Mouse (Mus musculus): ENCODE results near the gene Nxph4.

The Nxph4 gene

DNA sequence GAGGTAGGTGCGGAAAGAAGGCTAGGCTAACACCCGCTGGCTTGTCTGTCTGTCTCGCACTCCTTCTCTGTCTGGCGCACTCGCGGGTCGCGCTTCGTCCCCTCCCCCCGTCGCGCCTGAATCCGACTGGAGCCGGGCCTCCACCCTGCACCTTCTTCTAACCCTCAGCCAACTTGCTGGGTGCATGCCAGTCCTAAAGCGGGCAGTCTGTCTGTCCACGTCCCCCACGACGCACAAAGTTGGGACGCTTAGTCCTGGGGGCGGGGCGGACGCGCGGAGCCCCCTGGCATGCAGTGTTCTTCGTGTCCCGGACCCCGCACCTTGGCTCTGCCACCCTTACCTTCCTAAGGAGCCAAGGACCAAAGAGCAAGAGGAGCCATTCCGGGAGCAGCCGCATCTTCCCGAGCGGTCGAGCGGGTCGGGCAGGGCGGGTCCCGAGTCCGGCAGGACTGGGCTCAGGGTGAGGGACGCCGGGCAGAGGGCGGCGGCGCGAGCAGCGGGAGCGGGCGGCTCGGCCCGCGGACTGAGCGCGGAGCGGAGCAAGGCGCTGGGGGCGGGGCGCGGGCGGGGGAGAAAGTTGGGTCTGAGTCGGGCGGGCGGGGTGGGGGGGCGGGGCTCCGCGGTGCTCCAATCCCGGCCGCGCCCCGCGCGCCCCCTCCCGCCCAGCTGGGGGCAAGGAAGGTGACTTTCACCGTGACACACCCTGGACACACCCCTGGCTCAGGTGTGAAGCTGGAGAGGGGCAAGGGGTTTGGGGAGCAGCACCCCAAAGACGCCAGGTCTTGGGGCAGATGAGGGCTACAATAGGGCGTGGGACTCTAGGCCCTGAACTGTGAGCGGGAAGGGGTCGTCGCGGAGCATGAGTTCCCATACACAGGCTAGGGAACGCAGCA lies at the start of gene Nxph4:
Nxph4 (minus strand) TSS at position 524 of the 893 bp plus-strand sequence.
- no peak for DNase-seq (ENCODE audit: low spot score in 2 of 2)

DNA sequence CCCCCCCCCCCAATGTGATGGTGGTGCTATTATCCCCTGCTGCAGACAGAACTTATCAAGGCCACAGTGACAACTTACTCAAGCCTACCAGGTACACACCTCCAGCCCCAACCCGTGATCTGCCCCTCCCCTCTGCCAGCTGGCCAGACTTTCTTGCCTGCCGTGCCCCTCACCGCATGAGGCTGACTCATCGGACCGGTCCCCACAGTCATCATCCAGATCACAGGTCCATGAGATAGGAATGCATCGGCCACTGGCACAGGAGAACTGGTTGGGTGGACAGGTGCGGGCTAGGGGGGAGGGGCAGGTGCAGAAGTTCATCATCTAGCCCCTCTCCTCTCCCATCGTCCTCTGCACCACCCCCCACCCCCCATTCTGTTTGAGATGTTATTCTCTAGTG lies 49.3 kb upstream of the Nxph4 start:
- peak; percentile 74 to 81 for DNase-seq (ENCODE audit: low spot score in 2 of 2)

DNA sequence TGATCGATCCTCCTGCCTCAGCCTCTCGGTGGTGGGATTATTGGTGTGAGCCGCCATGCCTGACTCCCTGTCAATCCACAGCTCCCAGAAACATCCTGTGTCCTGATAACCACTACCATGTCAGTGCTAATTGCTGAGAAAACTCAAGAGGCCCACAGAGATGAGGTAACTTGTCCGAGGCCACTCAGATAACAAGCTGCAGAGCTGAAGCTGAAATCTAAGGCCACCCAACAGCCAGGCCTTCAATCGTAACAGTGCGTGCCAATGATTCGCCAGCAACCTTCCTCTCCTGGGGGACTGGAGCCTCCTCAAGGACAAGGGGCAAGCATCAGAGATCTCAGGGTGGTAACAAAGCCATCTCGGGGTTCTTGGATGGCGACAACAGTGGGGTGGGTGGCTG lies 46.9 kb upstream of the Nxph4 start:
- DNase-seq (ENCODE audit: low spot score in 2 of 2): no peak

DNA sequence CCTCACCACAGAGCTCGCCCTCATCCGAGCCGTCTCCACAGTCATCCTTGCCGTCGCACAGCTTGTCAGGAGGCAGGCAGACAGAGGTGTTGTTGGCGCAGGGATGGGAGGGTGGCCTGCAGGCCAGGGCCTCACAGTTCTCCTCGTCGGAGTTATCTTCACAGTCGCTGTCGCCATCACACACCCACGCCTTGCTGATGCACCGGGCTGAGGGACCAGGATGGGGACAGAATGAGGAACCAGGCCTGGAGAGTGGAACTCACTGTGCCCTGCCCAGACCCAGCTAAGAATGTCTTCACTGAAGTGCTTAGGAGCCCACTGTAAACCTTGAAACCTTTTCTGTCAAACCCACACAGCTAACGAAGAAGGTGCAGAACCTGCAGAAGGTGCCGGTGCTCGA lies 43.6 kb upstream of the Nxph4 start:
- DNase-seq (ENCODE audit: low spot score in 2 of 2): no peak

DNA sequence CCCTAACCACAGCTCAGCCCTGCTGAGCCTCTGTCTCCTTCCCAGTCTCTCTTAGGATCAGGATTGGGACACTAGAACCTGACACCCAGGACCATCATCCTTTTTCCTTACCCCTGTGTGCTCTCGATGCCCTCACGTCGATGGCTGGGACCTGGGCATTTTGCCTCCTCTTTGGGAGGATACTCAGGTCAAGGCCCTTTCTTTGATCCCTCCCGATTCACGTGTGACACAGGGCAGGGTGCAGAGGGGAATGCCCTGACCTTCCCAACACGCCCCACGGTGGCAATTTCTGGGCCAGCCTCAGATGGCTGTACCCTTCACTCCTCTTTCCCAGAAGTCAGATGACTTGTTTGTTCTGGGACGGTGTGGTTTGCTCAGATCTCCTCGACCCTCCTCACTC lies 42.8 kb upstream of the Nxph4 start:
- DNase-seq (ENCODE audit: low spot score in 2 of 2): no peak

DNA sequence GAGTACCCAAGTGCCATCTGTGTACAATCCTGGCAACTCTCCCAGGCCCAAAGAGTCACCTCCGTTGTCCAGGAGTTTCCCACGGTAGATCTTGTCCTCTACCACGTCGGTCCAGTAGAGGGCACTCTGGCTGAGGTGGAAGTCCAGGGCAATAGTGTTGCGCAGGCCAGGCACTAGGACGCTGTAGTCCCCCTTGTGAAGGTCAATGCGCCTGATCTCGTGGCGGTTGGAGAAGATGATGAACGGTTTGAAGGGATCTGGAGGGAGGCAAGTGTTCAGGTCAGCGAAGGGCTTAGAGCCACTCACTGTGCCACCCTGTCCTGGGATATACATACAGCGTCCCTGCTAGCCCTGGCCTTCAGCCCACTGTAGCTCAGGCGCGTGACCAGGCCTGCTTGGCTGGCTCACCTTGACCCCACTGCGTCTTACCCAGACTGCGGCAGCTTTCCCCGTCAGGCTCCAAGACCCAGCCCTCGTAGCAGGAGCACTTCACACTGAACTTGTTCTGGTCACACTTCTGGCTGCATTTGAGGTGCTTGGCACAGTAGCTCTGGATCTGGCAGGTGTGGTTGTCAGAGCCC lies 42.1 kb upstream of the Nxph4 start:
- peak; percentile 58 to 79 for DNase-seq (ENCODE audit: low spot score in 2 of 2)

DNA sequence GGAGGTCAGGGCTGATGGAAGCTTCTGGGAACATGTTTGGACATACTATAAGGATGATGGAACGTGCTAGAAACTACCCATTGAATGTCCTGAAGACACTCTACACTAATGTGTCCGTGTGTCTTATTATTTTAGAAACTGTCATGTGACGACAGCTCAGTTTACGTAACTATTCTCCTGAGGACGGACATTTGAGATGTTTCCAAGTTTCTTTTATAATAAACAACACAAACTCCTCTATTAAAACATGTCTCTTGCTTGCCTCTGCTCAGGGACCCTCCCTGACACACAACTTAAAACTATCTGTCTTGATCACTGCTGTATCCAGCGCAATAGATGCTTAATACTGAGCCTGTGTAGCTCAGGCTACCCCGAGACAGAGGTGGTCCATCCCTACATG lies 41.4 kb upstream of the Nxph4 start:
- DNase-seq (ENCODE audit: low spot score in 2 of 2): no peak

DNA sequence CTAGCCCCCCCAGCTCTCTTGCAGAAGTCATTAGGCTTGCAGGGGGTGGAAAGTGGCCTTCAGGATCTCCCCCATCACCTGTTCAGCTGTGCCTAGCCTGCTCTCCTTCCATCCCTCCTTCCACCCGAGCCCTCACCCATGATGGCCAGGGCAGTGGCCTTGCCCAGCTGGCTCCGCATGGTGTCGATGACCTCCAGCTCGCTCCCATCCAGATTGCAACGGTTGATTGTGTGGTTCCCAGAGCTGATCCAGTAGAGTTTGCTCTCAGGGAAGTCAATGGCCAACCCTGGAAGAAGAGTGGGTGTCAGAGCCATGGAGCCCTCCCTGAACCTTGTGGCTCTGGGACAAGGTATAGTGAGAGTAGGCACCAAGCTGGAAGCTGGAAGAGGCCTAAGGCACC lies 37.9 kb upstream of the Nxph4 start:
- no peak for DNase-seq (ENCODE audit: low spot score in 2 of 2)

DNA sequence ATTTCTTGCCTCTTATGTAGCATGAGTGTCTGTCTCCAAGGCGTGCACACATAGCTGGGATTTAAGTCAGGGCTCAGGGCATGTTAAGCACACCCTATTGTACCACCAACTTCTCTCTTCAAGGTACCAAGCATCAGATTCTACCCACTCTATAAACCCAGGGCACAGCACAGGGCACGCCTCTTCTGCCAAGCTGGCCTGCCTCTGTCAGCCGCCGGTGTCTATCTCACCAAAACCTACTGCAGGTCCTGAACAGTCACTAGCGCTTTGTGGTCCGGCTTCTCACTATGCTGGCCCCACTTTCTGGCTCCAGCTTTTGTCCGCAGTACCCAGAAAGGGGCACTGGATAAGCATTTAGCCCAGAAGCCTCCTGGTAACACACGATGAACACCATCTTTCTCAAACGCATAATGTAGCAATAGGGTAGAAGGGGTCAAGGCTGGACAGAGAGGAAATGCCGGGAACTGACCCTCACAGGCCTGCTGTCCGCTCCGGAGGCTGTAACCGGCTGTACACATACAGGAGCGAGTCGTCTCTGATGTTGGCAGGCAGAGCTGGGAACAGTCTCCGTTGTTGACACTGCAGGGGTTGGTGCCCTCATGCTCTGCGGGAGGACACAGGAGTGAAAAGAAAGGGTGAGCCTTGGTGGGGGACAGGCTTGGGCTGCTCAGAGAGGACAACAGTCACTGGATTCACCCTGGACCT lies 36.7 kb upstream of the Nxph4 start:
- no peak for DNase-seq (ENCODE audit: low spot score in 2 of 2)

DNA sequence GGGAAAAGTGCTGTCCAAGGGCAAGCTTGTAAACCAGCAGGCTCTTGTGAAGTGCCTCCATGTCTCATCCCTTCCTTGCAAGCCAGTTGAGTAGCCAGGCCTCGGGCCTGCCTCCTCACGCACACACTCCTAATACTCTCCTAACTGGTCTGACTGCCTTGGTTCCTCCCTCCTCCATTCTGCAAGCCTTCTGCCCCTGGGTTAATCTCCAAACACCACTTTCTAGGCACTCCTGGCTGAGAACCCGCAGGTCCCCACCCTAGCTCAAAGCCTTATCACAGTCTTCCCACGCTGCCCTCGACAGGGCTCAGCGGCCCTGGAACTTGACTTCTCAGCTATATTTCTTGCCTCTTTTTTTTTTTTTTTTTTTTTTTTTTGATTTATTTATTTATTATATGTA lies 36.0 kb upstream of the Nxph4 start:
- peak; percentile 56 to 63 for DNase-seq (ENCODE audit: low spot score in 2 of 2)

DNA sequence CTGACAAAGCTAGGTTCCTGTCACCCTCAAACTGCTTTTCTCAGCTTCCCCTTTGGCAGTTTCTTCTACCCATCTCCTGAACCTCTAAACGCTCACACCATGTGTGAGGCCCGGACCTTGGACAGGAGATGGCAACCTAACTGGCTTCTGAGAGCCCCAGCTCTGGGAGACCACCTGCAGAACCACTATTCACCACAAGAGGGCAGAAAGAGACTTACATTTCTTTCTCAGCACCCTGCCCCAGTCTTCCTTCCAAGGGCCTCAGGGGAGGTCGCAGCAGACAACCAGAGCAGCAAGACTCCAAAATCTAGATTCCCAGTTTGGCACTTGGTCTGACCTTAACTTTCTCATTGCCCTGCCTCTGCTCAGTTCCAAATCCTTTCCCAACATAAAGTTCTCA lies 35.1 kb upstream of the Nxph4 start:
- DNase-seq (ENCODE audit: low spot score in 2 of 2): peak; percentile 60 to 65

DNA sequence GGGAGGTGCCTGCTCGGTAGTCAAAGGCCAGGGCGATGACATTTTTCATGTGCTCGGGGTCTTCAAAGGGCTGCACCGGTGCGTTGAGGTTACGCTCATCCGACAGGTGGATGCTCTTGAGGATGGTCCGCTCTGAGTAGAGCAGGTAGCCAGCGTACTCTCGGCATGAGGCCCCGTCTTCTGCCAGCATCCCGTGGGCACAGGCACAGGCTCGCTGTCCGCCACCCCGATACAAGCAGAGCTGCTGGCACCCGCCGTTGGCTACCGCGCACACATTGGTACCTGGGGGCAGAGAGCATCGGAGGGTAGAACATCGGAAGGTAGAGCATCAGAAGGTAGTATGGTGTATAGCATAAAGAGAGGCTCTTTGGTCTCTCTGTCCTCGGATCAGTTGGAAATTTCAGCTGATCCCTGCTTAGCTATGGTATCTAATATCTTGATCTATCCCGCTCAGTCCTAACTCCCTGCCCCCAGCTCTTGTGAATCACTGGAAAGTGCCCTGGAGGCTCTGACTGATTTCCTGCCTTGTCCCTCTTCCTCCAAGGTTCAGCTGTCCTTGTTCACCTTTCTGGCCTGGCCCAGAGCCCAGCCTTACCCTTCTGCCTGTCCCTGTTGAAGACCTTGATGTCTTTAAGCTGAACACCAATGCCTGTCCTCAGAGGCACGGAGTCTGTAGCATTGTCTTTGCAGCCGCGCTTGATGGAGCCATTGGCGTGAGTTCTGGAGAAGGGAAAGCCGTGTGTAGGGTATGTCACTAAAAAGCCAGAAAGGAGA lies 32.4 kb upstream of the Nxph4 start:
- DNase-seq (ENCODE audit: low spot score in 2 of 2): no peak

DNA sequence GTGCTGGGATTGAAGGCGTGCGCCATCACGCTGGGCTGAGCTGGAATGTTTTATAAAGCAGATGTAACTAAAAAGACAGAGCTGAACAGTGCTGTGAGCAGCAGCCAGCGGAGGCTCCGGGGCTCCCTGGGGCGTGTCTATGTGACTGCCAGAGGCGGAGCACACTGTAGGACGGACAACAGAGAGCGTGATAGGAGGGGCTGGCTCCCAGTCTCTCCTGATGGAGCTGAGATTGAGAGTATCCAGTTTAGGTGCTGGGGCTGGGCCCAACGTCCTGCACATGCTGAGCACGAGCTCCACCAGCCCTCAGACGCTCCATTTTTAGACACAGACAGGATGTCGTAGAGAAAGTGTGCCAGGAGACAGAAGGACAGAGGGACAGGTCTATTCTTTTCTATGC lies 29.9 kb upstream of the Nxph4 start:
- DNase-seq (ENCODE audit: low spot score in 2 of 2): no peak

DNA sequence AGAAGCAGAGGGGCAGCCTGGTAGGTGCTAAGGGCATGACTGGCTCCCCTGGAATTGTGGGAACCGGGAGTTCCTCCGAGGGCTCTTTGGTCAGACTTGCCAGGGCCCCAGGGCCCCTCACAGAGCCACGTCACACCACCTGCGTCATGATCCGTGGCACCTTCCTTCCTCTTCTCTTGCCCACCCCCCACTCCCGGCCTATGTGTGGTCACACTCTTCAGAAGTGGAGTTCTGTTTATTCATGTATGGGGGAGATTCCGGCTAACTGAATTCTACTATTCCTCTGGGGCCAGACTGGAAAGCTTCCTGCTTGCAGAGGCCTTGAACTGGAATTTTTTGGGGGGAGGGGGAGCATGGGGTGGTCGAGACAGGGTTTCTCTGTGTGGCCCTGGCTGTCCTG lies 29.5 kb upstream of the Nxph4 start:
- DNase-seq (ENCODE audit: low spot score in 2 of 2): no peak

DNA sequence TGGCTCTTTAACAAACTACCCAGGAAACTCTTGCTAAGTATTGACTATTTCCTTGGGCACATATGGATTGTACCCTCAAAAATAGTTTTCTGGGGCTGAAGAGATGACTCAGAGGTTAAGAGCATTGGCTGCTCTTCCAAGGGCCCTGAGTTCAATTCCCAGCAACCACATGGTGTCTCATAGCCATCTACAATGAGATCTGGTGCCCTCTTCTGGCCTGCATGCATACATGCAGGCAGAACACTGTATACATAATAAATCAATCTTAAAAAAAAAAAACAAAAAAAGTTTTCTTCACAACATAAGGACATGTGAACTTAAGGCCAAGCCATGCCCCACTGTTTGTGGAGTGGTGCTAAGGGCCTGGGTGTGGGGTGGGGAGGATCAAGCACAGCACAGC lies 26.8 kb upstream of the Nxph4 start:
- no peak for DNase-seq (ENCODE audit: low spot score in 2 of 2)

DNA sequence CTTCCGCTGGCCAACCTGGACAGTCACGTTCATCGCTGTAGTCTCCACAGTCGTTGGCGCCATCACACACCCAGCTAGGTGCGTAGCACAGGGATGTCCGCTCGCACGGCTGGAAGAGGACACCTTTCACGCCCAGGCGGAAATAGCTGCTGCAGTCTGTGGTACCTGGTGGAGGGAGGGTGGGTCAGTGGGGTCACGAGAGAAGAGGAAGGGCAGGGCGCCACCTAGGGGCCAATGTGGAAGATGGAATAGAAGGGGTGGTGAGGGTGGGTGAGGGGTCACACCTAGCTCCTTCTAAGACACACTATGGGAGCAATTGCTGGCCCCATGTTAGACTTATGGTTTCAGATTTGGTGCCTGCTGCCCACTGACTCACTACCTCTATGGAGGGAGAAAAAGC lies 23.0 kb upstream of the Nxph4 start:
- no peak for DNase-seq (ENCODE audit: low spot score in 2 of 2)

DNA sequence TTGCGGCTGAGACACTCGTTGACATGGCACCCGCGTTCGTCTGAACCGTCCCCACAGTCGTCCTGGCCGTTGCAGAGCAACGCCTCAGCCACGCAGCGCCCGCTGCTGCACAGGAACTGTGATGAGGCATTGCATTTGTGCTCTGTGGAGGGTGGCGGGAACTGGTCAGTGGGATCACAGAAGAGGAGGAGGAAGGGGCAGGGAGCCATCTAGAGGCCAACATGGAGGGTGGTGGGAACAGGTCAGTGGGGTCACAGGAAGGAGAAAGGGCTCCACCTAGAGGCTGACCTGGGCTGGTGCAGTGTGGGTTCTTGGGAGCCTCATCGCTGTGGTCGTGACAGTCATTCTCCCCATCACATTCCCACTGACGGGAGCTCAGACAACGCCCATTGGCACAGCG lies 21.3 kb upstream of the Nxph4 start:
- DNase-seq (ENCODE audit: low spot score in 2 of 2): no peak

DNA sequence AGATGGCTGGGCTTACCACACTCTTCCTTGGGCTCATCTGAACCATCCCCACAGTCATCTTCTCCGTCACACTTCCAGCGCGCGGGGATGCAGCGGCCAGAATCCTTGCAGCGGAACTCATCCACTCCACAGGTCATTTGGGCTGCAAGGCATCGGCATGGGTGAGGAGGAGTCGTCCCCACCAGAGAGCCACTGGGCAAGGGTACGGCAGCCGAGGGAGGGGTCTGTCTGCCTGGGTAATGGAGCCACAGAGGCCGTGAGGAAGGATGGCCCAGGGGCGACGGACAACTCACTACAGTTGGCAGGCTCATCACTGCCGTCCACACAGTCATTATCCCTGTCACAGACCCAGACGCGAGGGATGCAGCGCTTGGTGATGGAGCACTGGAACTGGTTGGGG lies 15.5 kb upstream of the Nxph4 start:
- no peak for DNase-seq (ENCODE audit: low spot score in 2 of 2)

DNA sequence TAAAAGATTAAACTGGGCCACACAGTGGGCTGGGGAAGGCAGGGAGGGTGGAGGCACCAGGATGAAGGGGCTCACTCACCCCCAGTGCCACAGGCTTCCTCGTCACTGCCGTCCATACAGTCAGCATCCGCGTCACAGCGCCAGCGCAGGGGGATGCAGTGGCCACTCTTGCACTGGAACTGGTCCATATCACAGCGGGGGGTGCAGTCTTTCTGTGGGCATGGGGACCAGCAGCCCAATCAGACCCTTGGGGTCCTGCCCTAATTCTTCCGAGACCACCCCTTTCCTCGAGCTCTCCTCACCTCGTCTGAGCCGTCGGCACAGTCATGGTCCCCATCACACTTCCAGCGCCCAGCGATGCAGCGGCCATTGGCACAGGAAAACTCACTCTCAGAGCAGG lies 13.9 kb upstream of the Nxph4 start:
- no peak for DNase-seq (ENCODE audit: low spot score in 2 of 2)

DNA sequence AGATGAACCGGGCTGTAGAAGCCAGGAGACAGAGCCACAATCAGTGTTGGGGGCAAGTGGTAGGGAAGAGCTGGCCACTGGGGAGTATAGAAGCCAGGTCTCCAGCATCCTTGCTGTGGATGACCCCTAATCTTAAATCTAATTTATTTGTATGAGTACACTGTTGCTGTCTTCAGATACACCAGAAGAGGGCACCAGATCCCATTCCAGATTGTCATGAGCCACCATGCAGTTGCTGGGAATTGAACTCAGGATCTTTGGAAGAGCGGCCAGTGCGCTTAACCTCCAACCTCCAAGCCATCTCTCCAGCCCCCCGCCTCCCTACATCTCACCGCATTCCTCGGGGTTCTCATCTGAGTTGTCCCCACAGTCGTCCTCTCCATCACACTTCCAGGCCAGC lies 12.1 kb upstream of the Nxph4 start:
- DNase-seq (ENCODE audit: low spot score in 2 of 2): no peak

DNA sequence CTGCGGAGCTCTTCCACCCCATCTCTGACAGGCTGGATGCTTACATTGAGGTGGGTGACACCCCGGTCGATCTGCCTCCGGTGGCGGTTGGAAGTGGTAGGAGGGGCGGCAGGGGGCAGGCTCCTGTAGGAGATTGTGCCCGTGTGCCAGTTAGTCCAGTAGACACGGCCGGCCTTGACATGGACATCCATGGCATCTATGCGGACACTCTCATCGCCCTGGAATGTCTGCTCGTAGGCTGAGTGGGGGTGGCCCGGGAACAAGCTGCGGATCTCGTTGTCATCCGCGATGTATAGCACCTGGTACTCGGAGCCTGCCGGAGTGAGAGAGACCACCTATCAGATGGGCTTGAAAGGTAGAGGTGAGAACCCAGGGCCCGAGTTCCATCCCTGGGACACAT lies 10.0 kb upstream of the Nxph4 start:
- no peak for DNase-seq (ENCODE audit: low spot score in 2 of 2)

DNA sequence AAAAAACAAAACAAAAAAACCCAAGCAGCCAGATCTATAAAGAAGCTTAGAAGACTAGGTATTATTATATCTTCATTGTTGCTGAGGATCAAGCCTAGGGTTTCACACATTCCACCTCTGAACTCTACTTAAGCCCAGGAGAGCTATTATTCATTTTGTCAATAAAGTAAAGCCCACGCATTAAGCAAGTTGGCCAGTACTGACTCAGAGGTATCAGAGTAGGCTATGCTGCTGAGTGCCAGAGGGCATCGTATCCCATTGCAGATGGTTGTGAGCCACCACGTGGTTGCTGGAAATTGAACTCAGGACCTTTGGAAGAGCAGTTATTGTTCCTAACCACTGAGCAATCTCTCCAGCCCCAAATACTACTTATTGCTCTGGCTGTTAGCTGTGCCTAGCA lies 9.6 kb upstream of the Nxph4 start:
- DNase-seq (ENCODE audit: low spot score in 2 of 2): no peak

All from urinary bladder, postnatal 36 days (tissue).